Mouse (Mus musculus) neural tube, embryonic 14.5 days (tissue): Measurements from ENCODE around the gene Aco2. TPM values are rescaled to one million over a fixed set of nuclear protein-coding genes. Genes with fewer than 3 reads are reported as not detected.
A peak's percentile ranks its signal among the peaks of the same experiment; 100 is the strongest.

Experiments used
- ATAC-seq: fragments of 200-750 bp; cut with Nextera tagmentation; 2 replicates; pipeline ENCODE4 v1.8.0; 2017; ENCODE audit warnings: low read depth, mild to moderate bottlenecking, moderate TSS enrichment, moderate library complexity
- H3K27ac ChIP-seq: fragments of 300-500 bp; sonication (generic); 2 replicates; pipeline ENCODE4 v1.5.1; 2014; ENCODE audit warnings: low read depth, mild to moderate bottlenecking, control low read depth, low read length, moderate library complexity, mixed read lengths
- H3K27me3 ChIP-seq: fragments of 300-500 bp; sonication (generic); 2 replicates; pipeline ENCODE4 v1.6.1; 2014; ENCODE audit warnings: low read length; ENCODE audit not compliant: control insufficient read depth, insufficient read depth
- H3K36me3 ChIP-seq: fragments of 300-500 bp; sonication (generic); 2 replicates; pipeline ENCODE4 v1.6.1; 2014; ENCODE audit warnings: low read length, mixed read lengths; ENCODE audit not compliant: control insufficient read depth, insufficient read depth
- H3K4me1 ChIP-seq: fragments of 300-500 bp; sonication (generic); 2 replicates; pipeline ENCODE4 v1.6.1; 2014; ENCODE audit warnings: low read length; ENCODE audit not compliant: control insufficient read depth, insufficient read depth
- H3K4me2 ChIP-seq: fragments of 300-500 bp; sonication (generic); 2 replicates; pipeline ENCODE4 v1.6.1; 2014; ENCODE audit warnings: mild to moderate bottlenecking, low read depth, low read length, control low read depth
- H3K4me3 ChIP-seq: fragments of 300-500 bp; sonication (generic); 2 replicates; pipeline ENCODE4 v1.5.1; 2014; ENCODE audit warnings: low read depth, low read length, control low read depth, mixed read lengths
- H3K9ac ChIP-seq: fragments of 300-500 bp; sonication (generic); replicated peaks from 2 replicates; pipeline ENCODE4 v1.6.1; 2014; ENCODE audit warnings: low read depth, mild to moderate bottlenecking, control low read depth, low read length, mixed read lengths
- H3K9me3 ChIP-seq: fragments of 300-500 bp; sonication (generic); 2 replicates; pipeline ENCODE4 v1.6.1; 2016; ENCODE audit warnings: low read length; ENCODE audit not compliant: control insufficient read depth
- WGBS: fragments of 180-500 bp; shearing (Covaris S2); extraction: QIAGEN DNeasy Blood & Tissue Kit; methylation state at CpG from one replicate; pipeline ENCODE4 v1.1.7; 2014; 5-methylcytosine and 5-hydroxymethylcytosine counted together
- polyA plus RNA-seq: library from polyadenylated mRNA; unstranded; fragments of >200 nt; fragmentation: Nextera tagmentation; extraction: Ambion mirVana; gene quantifications from 2 replicates; pipeline ENCODE4 v1.2.1, GENCODE M21; 2014

The Aco2 gene
- polyA plus RNA-seq, 1 experiment from 2014 or later, result 281 TPM

GRCm38 (mm10) chr15:81956457-81956856 is 84.3 kb downstream of the Aco2 start:
- ATAC-seq, result no peak
- 53% methylated on average over 8 of the region's 8 CpGs for WGBS

GRCm38 (mm10) chr15:81957598-81957997 is 85.5 kb downstream of the Aco2 start:
- no peaks in the 10 kb centered on the region for H3K27me3 ChIP-seq
- no peaks in the 10 kb centered on the region for H3K9me3 ChIP-seq
- H3K36me3 ChIP-seq, result peaks cover 8% of the 10 kb centered on the region
- 93% methylated on average over 11 of the region's 11 CpGs for WGBS
- H3K4me2 ChIP-seq, result no peak overlapping the region
- H3K27ac ChIP-seq, result no peak overlapping the region
- no peak for ATAC-seq
- no peaks in the 10 kb centered on the region for H3K4me1 ChIP-seq
- no peak overlapping the region for H3K4me3 ChIP-seq
- H3K9ac ChIP-seq, result no peak overlapping the region

More at GRCm38 (mm10) chr15:81956457-81956856, 84.3 kb downstream of the Aco2 start:
- Histone ChIP-seq H3K27ac (no peak overlapping the region), H3K36me3 (peaks cover 16% of the 10 kb centered on the region), H3K4me1 (no peaks in the 10 kb centered on the region), H3K4me2 (no peak overlapping the region), H3K27me3 (no peaks in the 10 kb centered on the region), H3K4me3 (no peak overlapping the region), H3K9ac (no peak overlapping the region), H3K9me3 (no peaks in the 10 kb centered on the region)

GRCm38 (mm10) chr15:81958906-81959305 is 86.8 kb downstream of the Aco2 start:
- ATAC-seq, result no peak
- Histone ChIP-seq H3K4me3 (no peak overlapping the region), H3K27ac (no peak overlapping the region), H3K9ac (no peak overlapping the region), H3K36me3 (peaks cover 7% of the 10 kb centered on the region), H3K27me3 (no peaks in the 10 kb centered on the region), H3K4me2 (no peak overlapping the region), H3K4me1 (no peaks in the 10 kb centered on the region), H3K9me3 (no peaks in the 10 kb centered on the region)
- 96% methylated on average over 3 of the region's 3 CpGs for WGBS

- under 1% methylated on average over 77 of the region's 77 CpGs for WGBS
- peak within 1 kb of the TSS; percentile 82 for H3K9ac ChIP-seq
Measured at GRCm38 (mm10) chr15:81960171-81961077, 88.3 kb downstream of the Aco2 start, which contains the start of gene Pmm1. TSS of gene Pmm1 (minus strand) at chr15:81960930.

GRCm38 (mm10) chr15:81961078-81961451 is 89.0 kb downstream of the Aco2 start:
- Histone ChIP-seq H3K9ac (no peak overlapping the region), H3K4me3 (peak overlapping the region; percentile 65), H3K4me1 (no peaks in the 10 kb centered on the region), H3K27ac (no peak overlapping the region), H3K4me2 (peak overlapping the region; percentile 94), H3K36me3 (no peaks in the 10 kb centered on the region), H3K27me3 (no peaks in the 10 kb centered on the region), H3K9me3 (no peaks in the 10 kb centered on the region)
- 2% methylated on average over 5 of the region's 8 CpGs for WGBS
- no peak; the same call in 1 of the 2 replicates for ATAC-seq

More at GRCm38 (mm10) chr15:81960171-81961077, 88.3 kb downstream of the Aco2 start, which contains the start of gene Pmm1:
- H3K4me3 ChIP-seq, result peak within 1 kb of the TSS; percentile 65
- peak; percentile 96 for ATAC-seq
- H3K9me3 ChIP-seq, result no peaks in the 10 kb centered on the region
- peak within 1 kb of the TSS; percentile 94 for H3K4me2 ChIP-seq
- H3K4me1 ChIP-seq, result no peaks in the 10 kb centered on the region
- peaks cover 2% of the 10 kb centered on the region for H3K36me3 ChIP-seq
- peak within 1 kb of the TSS; percentile 86 for H3K27ac ChIP-seq
- H3K27me3 ChIP-seq, result no peaks in the 10 kb centered on the region

- Histone ChIP-seq H3K9me3 (no peaks in the 10 kb centered on the region), H3K4me2 (no peak overlapping the region), H3K27ac (no peak overlapping the region), H3K27me3 (no peaks in the 10 kb centered on the region), H3K4me1 (no peaks in the 10 kb centered on the region), H3K9ac (no peak overlapping the region), H3K4me3 (no peak overlapping the region), H3K36me3 (no peaks in the 10 kb centered on the region)
- no peak for ATAC-seq
- 75% methylated on average over 1 of the region's 1 CpGs for WGBS
Measured at GRCm38 (mm10) chr15:81964262-81964661, 92.2 kb downstream of the Aco2 start.

Other genes starting within 250 kb of the Aco2 start
- gene L3mbtl2, start 208.4 kb upstream of the Aco2 start, polyA plus RNA-seq, result 25.0 and 26.8 TPM in 2 replicates
- gene Chadl, start 175.0 kb upstream of the Aco2 start, polyA plus RNA-seq, result 19.9 and 32.3 TPM in 2 replicates
- gene Zc3h7b, start 127.3 kb upstream of the Aco2 start, polyA plus RNA-seq, result 49.6 and 72.6 TPM in 2 replicates
- gene Rangap1, start 126.8 kb upstream of the Aco2 start, polyA plus RNA-seq, result 105 and 117 TPM in 2 replicates
- gene Tef, start 69.9 kb upstream of the Aco2 start, polyA plus RNA-seq, result 17.9 and 19.3 TPM in 2 replicates
- 12.4 and 13.4 TPM in 2 replicates for gene Tob2, start 13.5 kb upstream of the Aco2 start, polyA plus RNA-seq
- 129 and 138 TPM in 2 replicates for gene Phf5a, start 398 bp upstream of the Aco2 start, polyA plus RNA-seq
- gene Polr3h, start 53.9 kb downstream of the Aco2 start, polyA plus RNA-seq, result 88.1 and 98.4 TPM in 2 replicates
- 170 and 208 TPM in 2 replicates for gene Csdc2, start 64.5 kb downstream of the Aco2 start, polyA plus RNA-seq
- gene Pmm1, start 88.6 kb downstream of the Aco2 start, polyA plus RNA-seq, result 78.6 and 96.6 TPM in 2 replicates
- not detected in 2 replicates for gene 1700029P11Rik, start 108.2 kb downstream of the Aco2 start, polyA plus RNA-seq
- 42.1 and 48.6 TPM in 2 replicates for gene Xrcc6, start 115.5 kb downstream of the Aco2 start, polyA plus RNA-seq
- gene Desi1, start 161.6 kb downstream of the Aco2 start, polyA plus RNA-seq, result 58.3 and 58.7 TPM in 2 replicates
- gene Snu13, start 175.3 kb downstream of the Aco2 start, polyA plus RNA-seq, result 231 and 251 TPM in 2 replicates
- not detected in 2 replicates for gene 4930407I10Rik, start 186.8 kb downstream of the Aco2 start, polyA plus RNA-seq
- not detected in 2 replicates for gene Mei1, start 197.7 kb downstream of the Aco2 start, polyA plus RNA-seq